Mouse (Mus musculus) CH12.LX (cell line): ENCODE results near the gene Lancl1. TPM values are rescaled to one million over a fixed set of nuclear protein-coding genes. Genes with fewer than 3 reads are reported as not detected.

Experiments
- DNase-seq: peaks from one replicate; pipeline ENCODE4 v3.0.0-alpha.2; 2013; ENCODE audit errors: extremely low read depth
- H3K27ac ChIP-seq: 2 replicates; pipeline ENCODE4 v1.5.1; 2012; ENCODE audit warnings: low read depth, mild to moderate bottlenecking, control low read depth, moderate library complexity; ENCODE audit not compliant: insufficient read depth
- H3K27me3 ChIP-seq: replicated peaks from 2 replicates; pipeline ENCODE3; 2012; ENCODE audit warnings: inconsistent platforms
- H3K36me3 ChIP-seq, 2 experiments: replicated peaks in 1 of 2; 2 replicates each; pipeline versions ENCODE3 to v1.6.1; 2012; ENCODE audit warnings: inconsistent platforms in 1 of 2, low read length in 1 of 2, mild to moderate bottlenecking in 1 of 2, mixed read lengths in 1 of 2, moderate library complexity in 1 of 2; ENCODE audit not compliant: control insufficient read depth in 1 of 2, insufficient read depth in 1 of 2
- H3K4me1 ChIP-seq, 2 experiments: 2 replicates each; pipeline ENCODE4 v1.6.1; 2012; ENCODE audit warnings: inconsistent platforms in 1 of 2, moderate library complexity in 1 of 2; ENCODE audit not compliant: insufficient read depth in 2 of 2, control insufficient read depth in 1 of 2
- H3K4me2 ChIP-seq: 2 replicates; pipeline ENCODE4 v1.6.1; 2012; ENCODE audit warnings: low read depth, mild to moderate bottlenecking, control low read depth; ENCODE audit not compliant: poor library complexity, insufficient read depth, severe bottlenecking
- H3K4me3 ChIP-seq, 3 experiments: fragments of 150-350 bp in 1 of 3; sonication (generic) in 1 of 3; replicated peaks in 1 of 3; 2 replicates each; pipeline versions ENCODE3 to v1.5.1; 2011 to 2012; ENCODE audit warnings: low read depth in 2 of 3, low read length in 2 of 3, mild to moderate bottlenecking in 2 of 3, moderate library complexity in 2 of 3, control low read depth in 1 of 3, improper control_type of control experiment in 1 of 3, inconsistent platforms in 1 of 3, mixed read lengths in 1 of 3; ENCODE audit not compliant: poor library complexity in 1 of 3
- H3K79me2 ChIP-seq: replicated peaks from 2 replicates; pipeline ENCODE4 v1.6.1; 2012; ENCODE audit warnings: mild to moderate bottlenecking, moderate library complexity; ENCODE audit not compliant: control insufficient read depth, poor library complexity, insufficient read depth, severe bottlenecking; ENCODE audit errors: extremely low read depth
- H3K9ac ChIP-seq: 2 replicates; pipeline ENCODE4 v1.6.1; 2012; ENCODE audit warnings: low read depth, mild to moderate bottlenecking, control low read depth, moderate library complexity; ENCODE audit not compliant: insufficient read depth
- H3K9me3 ChIP-seq: replicated peaks from 2 replicates; pipeline ENCODE3; 2012; ENCODE audit warnings: low read length, inconsistent platforms, mixed read lengths
- BHLHE40 ChIP-seq: IDR thresholded peaks from 2 replicates; pipeline ENCODE4 v1.6.1; 2011; ENCODE audit warnings: mild to moderate bottlenecking, low read depth, low read length, improper control_type of control experiment
- CHD1 ChIP-seq: IDR thresholded peaks from 2 replicates; pipeline ENCODE4 v1.6.1; 2012; ENCODE audit warnings: low read depth, low read length, improper control_type of control experiment, inconsistent platforms
- CHD2 ChIP-seq: IDR thresholded peaks from 2 replicates; pipeline ENCODE4 v1.6.1; 2011; ENCODE audit warnings: low read length, improper control_type of control experiment
- CTCF ChIP-seq, 2 experiments: IDR thresholded peaks in 1 of 2; conservative IDR thresholded peaks in 1 of 2; 2 replicates each; pipeline ENCODE4 v1.5.1; 2011 to 2012; ENCODE audit warnings: low read depth in 2 of 2, low read length in 2 of 2, improper control_type of control experiment in 1 of 2, inconsistent platforms in 1 of 2, mild to moderate bottlenecking in 1 of 2, moderate library complexity in 1 of 2
- E2F4 ChIP-seq: IDR thresholded peaks from 2 replicates; pipeline ENCODE4 v1.6.1; 2011; ENCODE audit warnings: low read depth, low read length, improper control_type of control experiment; ENCODE audit not compliant: insufficient replicate concordance
- ELF1 ChIP-seq: IDR thresholded peaks from 2 replicates; pipeline ENCODE4 v1.6.1; 2014; ENCODE audit warnings: low read depth, mild to moderate bottlenecking, inconsistent platforms, low read length, improper control_type of control experiment
- EP300 ChIP-seq: IDR thresholded peaks from 2 replicates; pipeline ENCODE4 v1.6.1; 2011; ENCODE audit warnings: low read length, improper control_type of control experiment
- ETS1 ChIP-seq: conservative IDR thresholded peaks from 2 replicates; pipeline ENCODE4 v1.6.1; 2012; ENCODE audit warnings: low read depth, mild to moderate bottlenecking, inconsistent platforms, low read length, improper control_type of control experiment, moderate library complexity
- GABPA ChIP-seq: IDR thresholded peaks from 2 replicates; pipeline ENCODE4 v1.6.1; 2012; ENCODE audit warnings: low read depth, low read length, improper control_type of control experiment, inconsistent platforms; ENCODE audit not compliant: insufficient replicate concordance
- HCFC1 ChIP-seq: IDR thresholded peaks from 2 replicates; pipeline ENCODE4 v1.6.1; 2012; ENCODE audit warnings: low read depth, mild to moderate bottlenecking, inconsistent platforms, low read length, improper control_type of control experiment
- IRF4 ChIP-seq: IDR thresholded peaks from 2 replicates; pipeline ENCODE4 v1.6.1; 2014; ENCODE audit warnings: low read depth, mild to moderate bottlenecking, inconsistent platforms, low read length, improper control_type of control experiment
- JUND ChIP-seq: conservative IDR thresholded peaks from 2 replicates; pipeline ENCODE4 v1.6.1; 2011; ENCODE audit warnings: low read depth, low read length, improper control_type of control experiment
- KAT2A ChIP-seq: IDR thresholded peaks from 2 replicates; pipeline ENCODE4 v1.6.1; 2012; ENCODE audit warnings: low read length, improper control_type of control experiment, inconsistent platforms; ENCODE audit not compliant: insufficient replicate concordance
- MAFK ChIP-seq: IDR thresholded peaks from 2 replicates; pipeline ENCODE4 v1.6.1; 2011; ENCODE audit warnings: low read length, improper control_type of control experiment; ENCODE audit not compliant: insufficient replicate concordance
- MAX ChIP-seq: IDR thresholded peaks from 2 replicates; pipeline ENCODE4 v1.6.1; 2011; ENCODE audit warnings: low read length, improper control_type of control experiment
- MYC ChIP-seq: IDR thresholded peaks from 2 replicates; pipeline ENCODE4 v1.6.1; 2011; ENCODE audit warnings: low read depth, mild to moderate bottlenecking, improper control_type of control experiment, low read length
- PAX5 ChIP-seq: IDR thresholded peaks from 2 replicates; pipeline ENCODE4 v1.6.1; 2012; ENCODE audit warnings: low read length, inconsistent platforms, mixed read lengths
- POLR2AphosphoS2 ChIP-seq: IDR thresholded peaks from 2 replicates; pipeline ENCODE4 v1.6.1; 2011; ENCODE audit warnings: low read depth, low read length, improper control_type of control experiment
- RAD21 ChIP-seq: IDR thresholded peaks from 2 replicates; pipeline ENCODE4 v1.6.1; 2011; ENCODE audit warnings: low read depth, mild to moderate bottlenecking, low read length, improper control_type of control experiment, moderate library complexity
- SIN3A ChIP-seq: IDR thresholded peaks from 2 replicates; pipeline ENCODE4 v1.6.1; 2012; ENCODE audit warnings: low read length, improper control_type of control experiment, inconsistent platforms
- SMC3 ChIP-seq: IDR thresholded peaks from 2 replicates; pipeline ENCODE4 v1.6.1; 2011; ENCODE audit warnings: low read depth, low read length, improper control_type of control experiment
- TBP ChIP-seq: conservative IDR thresholded peaks from 2 replicates; pipeline ENCODE4 v1.6.1; 2011; ENCODE audit warnings: low read depth, low read length, improper control_type of control experiment
- UBTF ChIP-seq: IDR thresholded peaks from 2 replicates; pipeline ENCODE4 v1.6.1; 2012; ENCODE audit warnings: low read depth, mild to moderate bottlenecking, inconsistent platforms, low read length, improper control_type of control experiment, moderate library complexity
- USF1 ChIP-seq: IDR thresholded peaks from 2 replicates; pipeline ENCODE4 v1.6.1; 2014; ENCODE audit warnings: low read depth, mild to moderate bottlenecking, inconsistent platforms, low read length, improper control_type of control experiment
- USF2 ChIP-seq: conservative IDR thresholded peaks from 2 replicates; pipeline ENCODE4 v1.6.1; 2011; ENCODE audit warnings: low read depth, low read length, improper control_type of control experiment
- ZNF384 ChIP-seq: IDR thresholded peaks from 2 replicates; pipeline ENCODE4 v1.6.1; 2012; ENCODE audit warnings: low read depth, low read length, improper control_type of control experiment, inconsistent platforms
- dilution Hi-C: fragments of 300-500 bp; cut with MboI; formaldehyde crosslinking; loops from 2 replicates; pipeline ENCODE4 v1.14.3; 2020; ENCODE audit warnings: low sequenced_read_pairs; ENCODE audit not compliant: extremely low pct_unique_long_range_greater_than_20kb, extremely low pct_ligation_motif_present
- in situ Hi-C: fragments of 300-500 bp; cut with MboI; formaldehyde crosslinking; loops from 3 replicates; pipeline ENCODE4 v1.14.3; 2019; ENCODE audit warnings: low sequenced_read_pairs, low pct_ligation_motif_present, low pct_unique_long_range_greater_than_20kb, mixed read lengths
- polyA plus RNA-seq: library from polyadenylated mRNA; unstranded; fragments of >175 nt; gene quantifications from 2 replicates; pipeline ENCODE4 v1.2.1, GENCODE M21; 2012; ENCODE audit warnings: low read depth; ENCODE audit not compliant: insufficient read length
- total RNA-seq, 2 experiments: library from RNA; depleted of rRNA; stranded (reverse); fragments of 300-350 nt in 1 of 2; fragments of >200 nt in 1 of 2; gene quantifications; 2 replicates each; pipeline ENCODE4 v1.2.3; 2012 to 2014

Lancl1 gene
- total and polyA plus RNA-seq, 3 experiments: 35.8 to 55.4 (median 52.8) TPM

DNA sequence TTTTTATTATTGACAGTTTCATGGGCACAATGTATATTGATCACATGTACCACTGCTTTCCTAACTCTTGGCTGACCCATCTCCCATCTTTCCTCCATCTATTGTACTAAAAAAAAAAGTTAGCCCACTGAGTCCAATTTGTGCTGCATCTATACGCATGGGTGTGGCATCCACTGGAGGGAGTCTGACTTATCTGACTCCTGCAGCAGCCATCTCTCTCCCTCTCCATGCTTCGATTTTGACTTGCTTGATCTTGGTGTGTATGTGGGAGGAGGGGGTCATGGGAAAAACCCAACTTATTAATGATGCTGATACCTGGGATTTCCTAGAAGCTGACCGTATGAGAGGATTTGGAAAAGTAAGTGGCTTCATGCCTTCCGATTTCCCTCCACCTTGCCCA lies 40.5 kb downstream of the Lancl1 start:
- no peak for DNase-seq
- Histone ChIP-seq H3K36me3 (peaks cover 8 to 22% of the 10 kb centered on the region in 2 experiments), H3K79me2 (no peaks in the 10 kb centered on the region), H3K9ac (no peak overlapping the region), H3K27me3 (no peaks in the 10 kb centered on the region)
- dilution Hi-C loops (no loop called here), in situ Hi-C loops (no loop called here)
- TF ChIP-seq USF1 (no peak), CTCF (conservative IDR thresholded peaks at IDR 0.05 in 1 of 2, IDR thresholded peaks at IDR 0.05 in 1 of 2; ENCODE audit: low read depth in 2 of 2, low read length in 2 of 2) (no peak), TBP (no peak), MAX (no peak), POLR2AphosphoS2 (no peak), E2F4 (no peak), MYC (no peak), CHD2 (no peak), PAX5 (no peak), IRF4 (no peak), ELF1 (no peak), GABPA (no peak), SMC3 (no peak), JUND (no peak), HCFC1 (no peak), SIN3A (no peak), KAT2A (no peak)
- TF ChIP-seq, all 38 proteins: peak for 0
- H3K27ac ChIP-seq: no peak overlapping the region
- no peaks in the 10 kb centered on the region for H3K9me3 ChIP-seq
- peaks cover 0 to 10% of the 10 kb centered on the region in 2 experiments; a peak in 2 of 4 replicates for H3K4me1 ChIP-seq
- H3K4me2 ChIP-seq: no peak overlapping the region
- no peak overlapping the region for H3K4me3 ChIP-seq

- Histone ChIP-seq H3K27me3 (no peaks in the 10 kb centered on the region), H3K4me1 (peaks cover 0 to 20% of the 10 kb centered on the region in 2 experiments; a peak in 2 of 4 replicates), H3K36me3 (peaks cover 0 to 10% of the 10 kb centered on the region in 2 experiments), H3K27ac (no peak overlapping the region), H3K4me3 (no peak overlapping the region), H3K79me2 (no peaks in the 10 kb centered on the region), H3K9ac (no peak overlapping the region), H3K4me2 (no peak overlapping the region), H3K9me3 (no peaks in the 10 kb centered on the region)
- in situ Hi-C loops (no loop called here), dilution Hi-C loops (no loop called here)
- TF ChIP-seq USF2 (no peak), UBTF (no peak), KAT2A (no peak), CHD1 (no peak), ETS1 (no peak), MAX (no peak), ZNF384 (no peak), SMC3 (no peak), ELF1 (no peak), E2F4 (no peak), JUND (no peak), EP300 (no peak), RAD21 (no peak), BHLHE40 (no peak), MAFK (no peak), GABPA (no peak)
- no peak for DNase-seq
These were observed 41.9 kb downstream of the Lancl1 start for GRCm38 (mm10) chr1:66996819-66997218.
